Mouse (Mus musculus): ENCODE data around the gene Rsf1. TPM values are rescaled to one million over a fixed set of nuclear protein-coding genes. Genes with fewer than 3 reads are reported as not detected.

Rsf1 gene
- 22.3 TPM for polyA plus RNA-seq (2017; shearing (Covaris generic))

DNA sequence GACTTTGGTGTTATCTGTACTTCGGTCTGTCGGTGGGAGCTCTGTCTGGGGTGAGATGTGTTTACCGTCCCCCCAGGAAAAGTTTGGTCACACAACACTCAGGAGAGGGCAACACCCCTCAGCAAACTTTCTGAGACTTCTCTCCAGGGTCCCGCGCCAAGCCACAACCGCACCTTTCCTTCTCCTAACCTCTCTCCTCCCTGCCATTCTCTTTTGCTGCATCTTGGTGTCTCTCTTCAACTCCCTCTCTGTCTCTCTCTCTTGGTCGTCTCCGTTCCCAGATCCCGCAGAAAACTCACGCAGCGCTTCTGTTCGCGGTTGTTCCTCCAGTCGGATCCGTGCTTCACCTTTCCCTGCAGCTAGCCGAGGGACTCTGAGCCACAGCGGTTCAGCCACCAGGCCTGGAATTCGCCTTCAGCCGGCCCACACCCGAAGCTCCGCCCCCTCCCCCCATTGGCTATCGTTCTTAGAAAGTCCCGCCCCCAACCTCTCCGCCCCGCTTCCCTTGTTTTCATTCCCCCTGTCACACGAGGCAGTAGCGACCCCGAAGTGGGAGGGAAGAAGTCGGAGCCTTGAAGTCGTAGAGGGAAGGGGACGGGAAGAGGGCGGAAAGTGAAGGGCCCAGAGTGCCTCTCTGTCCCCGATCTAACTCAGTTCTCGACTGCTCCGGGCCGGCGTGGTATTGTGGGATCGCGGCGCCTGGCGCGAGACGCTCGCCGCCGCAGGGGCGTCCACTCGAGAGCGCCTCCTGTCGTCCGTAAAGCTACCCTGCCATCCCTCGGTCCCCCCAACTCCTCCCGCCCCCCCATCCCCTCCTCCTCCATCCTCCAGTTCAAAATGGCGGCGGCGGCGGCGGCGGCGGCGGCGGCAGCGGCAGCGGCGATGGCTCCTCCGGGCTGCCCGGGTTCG, at the start of gene Rsf1, which contains the start of gene Aamdc:
TSS of gene Rsf1 (plus strand) at position 823 of the 909 bp plus-strand sequence.
TSS of gene Aamdc (minus strand) at position 431 of the 909 bp plus-strand sequence.

DNA sequence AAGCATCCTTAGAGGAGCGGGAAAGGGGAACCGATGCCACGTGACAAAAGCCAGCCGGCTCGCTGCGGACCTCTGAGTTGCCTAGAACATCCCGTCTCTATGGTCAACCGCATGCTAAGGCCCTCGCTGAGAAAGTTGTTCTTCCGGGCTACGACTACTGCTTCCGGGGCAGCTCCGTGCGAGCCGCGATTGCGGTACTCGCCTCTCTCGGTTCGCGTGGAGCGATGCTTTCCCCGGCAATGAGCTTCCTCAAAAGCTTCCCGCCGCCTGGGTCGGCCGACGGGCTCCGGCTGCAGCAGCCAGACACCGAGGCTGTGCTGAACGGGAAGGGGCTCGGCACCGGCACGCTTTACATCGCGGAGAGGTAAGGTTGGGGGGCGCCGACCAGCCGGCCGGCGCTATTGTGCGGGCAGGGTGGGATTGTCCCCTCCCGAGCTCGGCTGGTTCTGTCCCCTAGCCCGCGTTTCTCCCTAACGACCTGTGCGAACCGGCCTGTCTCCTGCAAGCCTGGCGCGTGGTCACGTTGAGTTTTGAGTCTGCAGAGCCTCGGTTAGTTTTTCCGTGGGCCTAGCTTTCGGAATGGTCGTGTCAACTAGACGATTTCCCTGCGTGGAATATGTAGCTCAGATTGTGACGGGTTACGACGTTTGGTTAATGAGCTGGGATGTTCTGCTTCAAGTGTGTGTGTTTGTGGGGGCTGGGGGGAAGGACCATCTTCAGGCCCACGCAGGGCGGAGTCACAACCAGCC, 117.0 kb downstream of the Rsf1 start, which contains the start of gene Clns1a:
TSS of gene Clns1a (plus strand) at position 129 of the 749 bp plus-strand sequence.

DNA sequence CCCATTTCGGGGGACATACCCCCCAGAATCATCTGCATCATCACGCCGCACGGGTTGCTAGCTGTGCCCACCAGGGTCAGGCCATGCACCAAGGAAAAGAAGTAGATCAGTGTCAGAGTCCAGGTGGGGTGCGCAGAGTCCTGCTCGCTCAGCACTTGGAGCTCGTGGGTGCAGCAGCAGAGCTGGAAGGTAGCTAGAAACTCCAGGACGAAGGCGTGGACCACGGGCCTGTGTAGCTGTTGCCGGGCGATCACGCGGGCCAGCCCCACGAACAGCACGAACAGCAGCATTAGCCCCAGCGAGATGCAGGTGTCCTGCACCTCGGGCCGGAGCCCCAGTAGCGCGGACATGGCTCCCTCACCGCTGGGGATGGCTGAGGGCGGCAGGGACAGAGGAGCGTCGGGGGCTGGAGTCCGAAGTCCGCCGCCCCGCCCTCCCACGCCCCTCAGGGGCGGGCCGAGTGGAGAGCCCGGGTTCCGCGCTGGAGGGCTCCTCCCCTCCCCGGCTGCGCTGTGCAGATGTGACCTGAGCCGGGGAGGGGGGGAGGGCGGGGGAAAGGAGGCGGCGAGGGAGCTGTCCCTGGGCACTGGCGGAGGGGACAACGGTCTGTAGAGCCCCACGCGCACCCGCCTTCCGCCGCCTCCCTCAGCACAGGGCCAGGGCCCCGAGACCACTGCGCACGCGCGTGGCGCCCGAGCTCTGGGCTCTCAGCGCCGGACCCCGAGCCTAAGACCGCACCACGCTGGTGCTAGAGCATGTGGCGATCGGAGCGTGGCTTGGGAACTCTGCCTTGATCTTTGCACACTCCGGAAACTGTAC, 158.2 kb downstream of the Rsf1 start, which contains the start of gene Aqp11:
TSS of gene Aqp11 (minus strand) at position 652 of the 819 bp plus-strand sequence.

Other genes starting within 250 kb of the Rsf1 start
- gene Usp35, start 247.9 kb upstream of the Rsf1 start, polyA plus RNA-seq (2017; shearing (Covaris generic)), result 1.4 TPM
- gene Kctd21, start 247.6 kb upstream of the Rsf1 start, polyA plus RNA-seq (2017; shearing (Covaris generic)), result 3.0 TPM
- gene Alg8, start 208.3 kb upstream of the Rsf1 start, polyA plus RNA-seq (2017; shearing (Covaris generic)), result 22.0 TPM
- 175 TPM for gene Ndufc2, start 179.9 kb upstream of the Rsf1 start, polyA plus RNA-seq (2017; shearing (Covaris generic))
- not detected for gene Thrsp, start 162.2 kb upstream of the Rsf1 start, polyA plus RNA-seq (2017; shearing (Covaris generic))
- gene Kctd14, start 128.6 kb upstream of the Rsf1 start, polyA plus RNA-seq (2017; shearing (Covaris generic)), result 0.45 TPM
- 57.6 TPM for gene Ints4, start 98.9 kb upstream of the Rsf1 start, polyA plus RNA-seq (2017; shearing (Covaris generic))
- gene Aamdc, start 392 bp upstream of the Rsf1 start, polyA plus RNA-seq (2017; shearing (Covaris generic)), result 46.5 TPM
- 138 TPM for gene Clns1a, start 116.7 kb downstream of the Rsf1 start, polyA plus RNA-seq (2017; shearing (Covaris generic))
- gene Aqp11, start 158.4 kb downstream of the Rsf1 start, polyA plus RNA-seq (2017; shearing (Covaris generic)), result 0.82 TPM
- gene Pak1, start 208.7 kb downstream of the Rsf1 start, polyA plus RNA-seq (2017; shearing (Covaris generic)), result 5.5 TPM

Measured in activated CD4-positive, CD25-positive, alpha-beta regulatory T cell, adult 9 weeks (primary cell).